In genomic region chr9:70751504-70752222, GRCm38 (mm10) we compare ENCODE assay signal across 23 mouse cellular contexts.
A peak's percentile ranks its signal among the peaks of the same experiment; 100 is the strongest.
DNase-seq lines count a peak whose midpoint lies in the region; ATAC-seq and TF ChIP-seq lines count a peak whose summit lies in the region.
"Had no signal": no experiment of that assay in that cellular context is flagged by ENCODE, and none has a peak within 500 bp of the region (broad histone marks: within the 10 kb centered on the region; RNA-seq: fewer than 3 reads in every experiment).

No protein-coding gene starts in this region.

- no peaks in the 10 kb centered on the region for H3K27me3 ChIP-seq in liver, embryonic 12.5 days (replicated peaks)
- H3K27me3 ChIP-seq in liver, embryonic 14.5 days (ENCODE audit: control insufficient read depth, insufficient read depth, low read length) = no peaks in the 10 kb centered on the region
- no peaks in the 10 kb centered on the region for H3K27me3 ChIP-seq in liver, postnatal 0 days (ENCODE audit: insufficient read depth, low read length)
- H3K27me3 ChIP-seq in midbrain, embryonic 15.5 days (replicated peaks) = no peaks in the 10 kb centered on the region
- no peaks in the 10 kb centered on the region for H3K27me3 ChIP-seq in hindbrain, embryonic 16.5 days (replicated peaks; ENCODE audit: control insufficient read depth, insufficient read depth, low read length)
- H3K27me3 ChIP-seq: forebrain, embryonic 12.5 days; forebrain, embryonic 15.5 days; heart, embryonic 12.5 days; heart, embryonic 15.5 days; hindbrain, embryonic 13.5 days had no signal

- DNase-seq in liver, embryonic 14.5 days (ENCODE audit: low read depth in 3 of 3, low spot score in 3 of 3) = no peak
- DNase-seq in liver, postnatal 0 days = no peak
- DNase-seq: adrenal gland, postnatal 10 days; adrenal gland, postnatal 36 days; cerebellum, adult 18-20 months; cerebellum, adult 9-10 months; cerebellum, postnatal 14 days; gastrocnemius, postnatal 25 days; heart, adult 18-20 months; heart, postnatal 10 days; heart, postnatal 36 days had no signal

- no peak for TF ChIP-seq CTCF in liver, embryonic 14.5 days (IDR thresholded peaks at IDR 0.05; ENCODE audit: low read depth)
- TF ChIP-seq CTCF in liver, postnatal 0 days (IDR thresholded peaks at IDR 0.05; ENCODE audit: low read depth) = no peak

- ATAC-seq in liver, embryonic 12.5 days = peak; percentile 71; the same call in 1 of the 2 replicates
- ATAC-seq in liver, embryonic 14.5 days (ENCODE audit: insufficient read depth) = peak; percentile 58; the same call in 1 of the 2 replicates
- ATAC-seq in liver, postnatal 0 days = no peak
- no peak for ATAC-seq in midbrain, embryonic 15.5 days (replicated peaks)
- ATAC-seq in hindbrain, embryonic 16.5 days = no peak
- no peak for ATAC-seq in erythroid progenitor cell, adult 5-6 weeks (replicated peaks; ENCODE audit: low FRiP score, poor library complexity, severe bottlenecking)
- ATAC-seq: CD4-positive, CD25-positive, alpha-beta regulatory T cell, adult 4 months; forebrain, embryonic 15.5 days; hindbrain, postnatal 0 days had no signal

- 0 out of 2 replicates have a peak, but pooled peaks cover 6% of the 10 kb centered on the region for H3K4me1 ChIP-seq in liver, embryonic 12.5 days
- H3K4me1 ChIP-seq in liver, embryonic 14.5 days (replicated peaks; ENCODE audit: control insufficient read depth in 2 of 2, insufficient read depth in 2 of 2, low read length in 1 of 2) = no peaks in the 10 kb centered on the region
- H3K4me1 ChIP-seq in liver, postnatal 0 days (ENCODE audit: insufficient read depth) = 0 out of 2 replicates have a peak, but pooled peaks cover 2% of the 10 kb centered on the region
- H3K4me1 ChIP-seq in midbrain, embryonic 15.5 days = no peaks in the 10 kb centered on the region
- H3K4me1 ChIP-seq in hindbrain, embryonic 16.5 days (ENCODE audit: control insufficient read depth, insufficient read depth, low read depth, low read length) = no peaks in the 10 kb centered on the region
- H3K4me1 ChIP-seq: forebrain, embryonic 12.5 days; forebrain, embryonic 15.5 days; heart, embryonic 12.5 days; heart, embryonic 15.5 days; hindbrain, embryonic 10.5 days; hindbrain, embryonic 13.5 days had no signal

- 54% methylated on average over 3 of the region's 3 CpGs for WGBS in liver, embryonic 12.5 days (ENCODE audit: insufficient replicate concordance)
- 51% methylated on average over 3 of the region's 3 CpGs for WGBS in liver, embryonic 14.5 days (ENCODE audit: insufficient replicate concordance)
- WGBS in liver, postnatal 0 days (ENCODE audit: insufficient replicate concordance) = 74% methylated on average over 3 of the region's 3 CpGs
- 96% methylated on average over 3 of the region's 3 CpGs for WGBS in midbrain, embryonic 15.5 days
- WGBS in hindbrain, embryonic 16.5 days = 92% methylated on average over 3 of the region's 3 CpGs

- H3K36me3 ChIP-seq in liver, embryonic 12.5 days = peaks cover 82% of the 10 kb centered on the region
- peaks cover 60% of the 10 kb centered on the region for H3K36me3 ChIP-seq in liver, embryonic 14.5 days (replicated peaks; ENCODE audit: control insufficient read depth, insufficient read depth, low read depth)
- H3K36me3 ChIP-seq in liver, postnatal 0 days (replicated peaks; ENCODE audit: insufficient read depth, low read length) = peaks cover 66% of the 10 kb centered on the region
- peaks cover 12% of the 10 kb centered on the region; the same call in 1 of the 2 replicates for H3K36me3 ChIP-seq in midbrain, embryonic 15.5 days (replicated peaks)
- 0 out of 2 replicates have a peak, but pooled peaks cover 2% of the 10 kb centered on the region for H3K36me3 ChIP-seq in hindbrain, embryonic 16.5 days (ENCODE audit: control insufficient read depth, insufficient read depth, low read length)

- H3K9ac ChIP-seq in liver, embryonic 12.5 days = no peak overlapping the region
- no peak overlapping the region for H3K9ac ChIP-seq in liver, embryonic 14.5 days (replicated peaks)
- no peak overlapping the region for H3K9ac ChIP-seq in liver, postnatal 0 days (replicated peaks)
- no peak overlapping the region for H3K9ac ChIP-seq in midbrain, embryonic 15.5 days
- H3K9ac ChIP-seq in hindbrain, embryonic 16.5 days (ENCODE audit: low read depth, low read length) = no peak overlapping the region
- H3K9ac ChIP-seq: forebrain, embryonic 12.5 days; forebrain, embryonic 15.5 days; heart, embryonic 12.5 days; heart, embryonic 15.5 days; hindbrain, embryonic 13.5 days had no signal

- no peak overlapping the region for H3K27ac ChIP-seq in liver, embryonic 12.5 days
- no peak overlapping the region for H3K27ac ChIP-seq in liver, embryonic 14.5 days
- no peak overlapping the region for H3K27ac ChIP-seq in liver, postnatal 0 days (ENCODE audit: low read depth)
- H3K27ac ChIP-seq in midbrain, embryonic 15.5 days = no peak overlapping the region
- H3K27ac ChIP-seq in hindbrain, embryonic 16.5 days (ENCODE audit: low read depth, low read length) = no peak overlapping the region
- H3K27ac ChIP-seq: forebrain, embryonic 12.5 days; forebrain, embryonic 15.5 days; heart, embryonic 15.5 days; hindbrain, embryonic 10.5 days; hindbrain, embryonic 13.5 days; hindbrain, postnatal 0 days had no signal

- H3K9me3 ChIP-seq in liver, embryonic 12.5 days (replicated peaks) = no peaks in the 10 kb centered on the region
- H3K9me3 ChIP-seq in liver, embryonic 14.5 days (ENCODE audit: control insufficient read depth, low read length) = no peaks in the 10 kb centered on the region
- no peaks in the 10 kb centered on the region; the same call in 1 of the 2 replicates for H3K9me3 ChIP-seq in liver, postnatal 0 days (ENCODE audit: low read length)
- no peaks in the 10 kb centered on the region for H3K9me3 ChIP-seq in midbrain, embryonic 15.5 days
- H3K9me3 ChIP-seq in hindbrain, embryonic 16.5 days (ENCODE audit: control insufficient read depth, low read length) = no peaks in the 10 kb centered on the region
- H3K9me3 ChIP-seq: forebrain, embryonic 12.5 days; forebrain, embryonic 15.5 days; heart, embryonic 12.5 days; heart, embryonic 15.5 days; hindbrain, embryonic 10.5 days; hindbrain, embryonic 13.5 days had no signal

- no peak overlapping the region for H3K4me2 ChIP-seq in liver, embryonic 12.5 days
- no peak overlapping the region for H3K4me2 ChIP-seq in liver, embryonic 14.5 days (ENCODE audit: low read depth)
- H3K4me2 ChIP-seq in liver, postnatal 0 days (ENCODE audit: low read depth, low read length) = no peak overlapping the region
- H3K4me2 ChIP-seq in midbrain, embryonic 15.5 days = no peak overlapping the region
- H3K4me2 ChIP-seq in hindbrain, embryonic 16.5 days (ENCODE audit: low read length) = no peak overlapping the region
- H3K4me2 ChIP-seq: forebrain, embryonic 12.5 days; forebrain, embryonic 15.5 days; heart, embryonic 12.5 days; heart, embryonic 15.5 days; hindbrain, embryonic 13.5 days had no signal

- H3K4me3 ChIP-seq in liver, embryonic 12.5 days = no peak overlapping the region
- no peak overlapping the region for H3K4me3 ChIP-seq in liver, embryonic 14.5 days (ENCODE audit: insufficient read depth in 1 of 2, low read depth in 2 of 2, low read length in 2 of 2)
- no peak overlapping the region for H3K4me3 ChIP-seq in liver, postnatal 0 days (ENCODE audit: low read depth, low read length)
- H3K4me3 ChIP-seq in midbrain, embryonic 15.5 days = no peak overlapping the region
- H3K4me3 ChIP-seq in hindbrain, embryonic 16.5 days (ENCODE audit: low read length) = no peak overlapping the region
- H3K4me3 ChIP-seq: forebrain, embryonic 12.5 days; forebrain, embryonic 15.5 days; heart, embryonic 12.5 days; heart, embryonic 15.5 days; hindbrain, embryonic 10.5 days; hindbrain, embryonic 13.5 days had no signal

- TF ChIP-seq EP300 in liver, embryonic 14.5 days (IDR thresholded peaks at IDR 0.05; ENCODE audit: low read depth) = peak; percentile 43; the same call in 1 of the 2 replicates
- 0 out of 2 replicates have a peak, but pooled peaks have one; percentile 14 for TF ChIP-seq EP300 in liver, postnatal 0 days (IDR thresholded peaks at IDR 0.05; ENCODE audit: low read depth)

Comparison
In these comparisons a context has a peak if more than half of its experiments do, and no peak if none do; other contexts are left out.
1. ATAC-seq: peak in liver, embryonic 12.5 days (single experiment) and liver, embryonic 14.5 days (single experiment); none in liver, postnatal 0 days (single experiment), midbrain, embryonic 15.5 days (single experiment), hindbrain, embryonic 16.5 days (single experiment) and erythroid progenitor cell, adult 5-6 weeks (single experiment).